Mouse (Mus musculus) gastrocnemius, adult 18-20 months (tissue): ENCODE data around the gene Tmem8b. TPM values are rescaled to one million over a fixed set of nuclear protein-coding genes. Genes with fewer than 3 reads are reported as not detected.

Experiments
- DNase-seq: peaks from one replicate; pipeline ENCODE4 v3.0.0; 2021; ENCODE audit warnings: low spot score
- total RNA-seq, 2 experiments: library from RNA; stranded (reverse); gene quantifications; 2 replicates each; pipeline ENCODE4 v1.2.3; 2021

Gene Tmem8b
- total RNA-seq, 2 experiments from 2014 or later, result 10.9 to 12.7 TPM

DNA sequence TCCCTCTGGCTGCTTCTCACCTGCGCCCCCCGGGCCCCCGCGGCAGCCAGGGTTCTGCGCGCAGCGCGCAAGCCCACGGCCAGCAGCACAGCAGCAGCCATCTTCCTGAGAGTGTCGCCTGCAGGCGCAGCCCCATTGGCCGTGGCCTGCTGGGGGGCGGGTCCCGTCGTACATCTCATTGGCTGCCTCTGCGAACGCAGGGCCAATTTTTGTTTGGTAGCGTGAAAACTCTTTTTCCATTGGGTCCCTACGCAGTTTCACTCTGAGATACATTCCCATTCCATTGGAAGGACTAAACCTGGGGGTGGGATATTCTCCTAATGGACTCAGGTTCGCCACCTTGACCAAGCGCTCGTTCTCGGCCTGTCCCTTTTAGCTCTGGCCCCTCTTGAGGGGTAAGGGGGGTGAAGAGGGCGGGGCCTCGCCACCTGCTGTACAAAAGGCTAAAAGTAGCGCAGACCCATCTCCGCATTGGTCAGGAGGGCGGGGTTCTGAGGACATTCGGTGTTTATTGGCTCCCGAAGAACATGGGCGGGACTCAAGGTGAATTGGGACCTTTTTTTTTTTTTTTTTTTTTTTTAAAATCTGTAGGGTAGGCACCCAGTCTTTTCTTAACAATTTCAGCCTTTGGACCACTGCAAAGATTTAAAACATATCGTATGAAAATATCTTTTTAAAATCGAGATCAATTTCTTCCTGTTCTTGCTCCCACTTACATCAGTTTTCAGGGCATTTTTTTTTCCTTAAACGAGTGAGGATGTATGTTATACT lies 12.2 kb upstream of the Tmem8b start, which contains the start of gene Hint2:
Hint2 (minus strand) TSS at position 128 of the 771 bp plus-strand sequence.
- peak; percentile 95 for DNase-seq

DNA sequence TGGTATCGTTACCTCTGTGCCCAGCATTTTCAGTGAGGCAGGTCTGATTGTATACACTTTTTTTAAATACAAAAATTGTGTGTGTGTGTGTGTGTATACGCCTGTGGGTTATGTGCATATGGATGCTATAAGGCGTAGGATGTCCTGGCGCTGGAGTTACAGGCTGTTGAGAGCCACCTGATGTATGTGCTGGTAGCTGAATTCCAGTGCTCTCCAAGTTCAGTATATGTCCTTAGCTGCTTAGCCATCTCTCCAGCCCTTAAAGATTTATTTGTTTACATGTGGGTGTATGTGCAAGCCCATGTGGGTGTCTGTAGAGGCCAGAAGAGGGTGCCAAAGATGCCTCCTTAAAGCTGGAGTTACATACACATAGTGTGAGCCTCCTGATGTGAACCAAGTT lies 11.6 kb upstream of the Tmem8b start:
- DNase-seq, result no peak

DNA sequence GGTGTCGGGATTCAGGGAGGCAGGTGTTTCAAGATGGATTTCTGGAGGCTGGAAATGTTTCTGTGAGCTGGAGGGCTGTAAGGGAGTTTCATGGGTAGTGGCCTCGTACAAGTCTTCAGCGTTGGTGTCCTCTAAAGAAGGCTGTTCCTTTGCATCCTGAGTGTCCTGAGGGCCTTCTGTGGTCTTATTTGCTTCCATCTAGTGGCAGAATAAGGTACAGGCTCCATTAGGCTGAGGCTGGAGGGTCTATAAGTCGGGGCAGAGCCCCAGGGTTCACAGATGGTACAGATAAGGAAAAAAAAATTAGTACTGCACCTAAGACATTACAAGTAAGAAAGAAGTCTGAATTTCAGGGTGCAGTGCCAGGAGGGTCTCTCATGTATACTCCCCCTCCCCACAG lies 2.4 kb upstream of the Tmem8b start:
- DNase-seq, result no peak

GRCm38 (mm10) chr4:43669428-43669794 lies 640 bp downstream of the Tmem8b start:
- peak; percentile 61 for DNase-seq

DNA sequence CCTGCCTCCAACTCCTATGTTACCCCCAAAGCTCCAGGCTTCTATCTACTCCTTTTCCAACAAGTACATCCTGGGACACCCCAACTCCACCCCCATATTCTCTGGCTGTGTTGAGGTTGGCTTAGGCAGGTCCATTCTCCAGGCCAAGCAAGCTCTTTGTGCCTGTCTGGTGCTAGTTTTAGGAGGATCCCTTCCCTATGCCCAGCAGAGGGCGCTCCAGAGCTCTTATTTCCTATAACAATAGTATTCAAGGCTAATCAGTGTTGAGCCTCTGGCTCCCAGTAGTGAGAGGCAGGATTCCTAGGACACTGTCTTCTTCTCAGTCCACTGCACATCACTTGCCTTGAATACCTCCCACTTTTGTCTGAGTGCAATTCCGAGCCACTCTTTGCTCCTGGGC lies 3.3 kb downstream of the Tmem8b start:
- peak; percentile 90 for DNase-seq

DNA sequence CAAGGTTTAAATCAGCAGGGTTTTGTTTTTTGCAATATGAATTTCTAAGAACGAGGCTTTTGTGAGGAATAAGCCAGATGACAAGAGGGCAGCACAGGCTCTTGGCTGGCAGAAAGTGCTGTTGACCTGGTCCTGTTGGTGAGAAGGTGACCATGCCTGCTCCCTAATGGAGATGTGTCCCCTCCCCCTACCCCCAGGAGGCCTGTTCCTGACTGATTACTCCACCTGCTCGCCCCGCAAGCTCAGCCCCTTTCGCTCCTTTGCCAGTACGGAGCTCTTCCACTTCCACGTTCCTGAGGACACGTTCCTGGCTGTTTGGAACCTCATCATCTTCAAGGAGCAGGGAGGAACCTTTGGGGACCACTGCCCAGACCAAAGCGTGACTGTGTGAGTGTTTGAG lies 4.9 kb downstream of the Tmem8b start:
- DNase-seq, result no peak

DNA sequence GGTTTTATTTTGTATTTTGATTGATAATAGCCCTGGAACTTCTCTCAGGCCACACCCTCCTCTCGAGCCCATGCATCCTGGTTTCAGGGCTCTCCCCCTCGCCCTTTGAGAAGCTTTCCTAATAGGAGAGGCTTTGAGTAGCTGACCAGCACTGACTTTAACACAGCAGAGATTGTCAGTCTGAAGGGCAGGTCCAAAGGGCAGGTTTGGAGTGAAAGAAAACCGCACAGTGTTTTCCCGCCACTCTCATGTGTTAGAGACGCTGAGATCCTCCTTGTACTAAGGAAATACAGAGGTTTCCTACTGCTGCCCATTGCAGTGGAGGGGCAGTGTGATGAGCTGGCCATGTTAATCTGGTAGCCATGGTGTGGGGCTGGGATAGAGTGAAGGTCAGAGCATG lies 6.2 kb downstream of the Tmem8b start:
- DNase-seq, result no peak

- DNase-seq, result no peak
Measured at GRCm38 (mm10) chr4:43675608-43676007, 6.8 kb downstream of the Tmem8b start.

DNA sequence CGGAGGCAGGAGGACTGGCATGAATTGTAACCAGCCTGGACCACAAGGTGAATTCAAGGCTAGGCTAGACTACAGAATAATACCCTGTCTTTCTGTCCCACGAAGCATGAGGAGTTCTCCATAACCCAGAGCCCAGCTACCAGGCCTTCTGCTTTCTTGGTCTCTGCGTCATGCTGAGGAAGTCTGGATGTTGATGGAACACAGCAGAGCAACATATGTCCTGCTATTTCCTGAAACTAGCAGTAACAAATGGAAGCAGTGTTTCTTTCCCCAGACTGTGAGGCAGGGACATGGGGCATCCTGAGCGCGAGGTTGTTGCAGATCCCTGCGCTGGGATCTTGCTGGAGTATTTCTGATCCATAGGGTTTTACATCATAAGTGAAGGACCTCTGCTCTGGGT lies 9.8 kb downstream of the Tmem8b start:
- no peak for DNase-seq

DNA sequence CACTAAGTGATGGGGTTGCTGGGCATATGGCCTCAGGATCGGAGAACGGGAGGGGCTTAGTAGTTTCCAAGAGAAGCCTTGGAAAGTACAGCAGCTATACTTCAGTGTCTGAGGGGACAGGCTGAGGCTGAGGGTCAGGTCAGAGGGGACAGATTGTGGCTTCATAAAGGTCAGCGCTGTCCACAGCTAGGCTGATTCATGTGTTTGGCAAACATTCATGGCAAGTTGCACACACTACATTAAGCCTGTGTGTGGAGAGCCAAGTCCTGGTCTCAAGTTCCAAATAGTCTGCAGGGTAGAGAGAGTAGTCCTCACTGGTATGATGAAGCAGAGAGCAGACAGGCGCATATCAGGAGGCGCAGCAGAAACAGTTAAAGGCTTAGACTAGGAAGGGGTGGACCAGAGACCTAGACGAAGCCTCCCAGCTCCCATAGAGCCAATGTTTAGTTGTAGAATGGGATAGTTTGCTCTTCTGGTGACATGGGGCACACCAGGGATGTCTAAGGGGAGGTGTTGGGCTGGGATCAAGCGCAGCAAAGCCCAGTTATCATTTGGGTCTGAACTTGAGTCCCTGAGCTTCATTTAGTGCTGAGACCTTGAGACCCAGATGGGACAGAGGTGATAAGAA lies 10.8 kb downstream of the Tmem8b start:
- DNase-seq, result peak; percentile 92

- DNase-seq, result no peak
Measured at GRCm38 (mm10) chr4:43690021-43690420, 21.2 kb downstream of the Tmem8b start.

DNA sequence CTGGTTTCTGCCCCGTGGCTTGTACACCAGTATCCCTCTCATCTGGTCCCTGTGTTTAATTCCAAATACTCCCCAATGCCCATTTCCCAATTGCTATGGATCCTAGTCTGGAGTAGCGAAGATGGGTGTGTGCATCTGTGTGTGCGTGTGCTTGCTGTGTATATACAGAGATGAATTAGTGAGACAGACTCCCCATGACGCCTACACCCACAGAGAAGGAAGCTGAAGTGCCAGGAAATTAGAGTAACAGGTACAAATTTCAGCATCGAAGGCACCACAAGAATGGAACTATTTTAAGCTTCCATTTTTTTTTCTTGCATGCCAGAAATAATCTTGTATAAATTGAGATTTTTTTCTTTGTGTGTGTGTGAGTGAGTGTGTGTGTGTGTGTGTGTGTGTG lies 22.3 kb downstream of the Tmem8b start:
- no peak for DNase-seq

GRCm38 (mm10) chr4:43693806-43694241 lies 25.1 kb downstream of the Tmem8b start:
- DNase-seq, result peak; percentile 33

DNA sequence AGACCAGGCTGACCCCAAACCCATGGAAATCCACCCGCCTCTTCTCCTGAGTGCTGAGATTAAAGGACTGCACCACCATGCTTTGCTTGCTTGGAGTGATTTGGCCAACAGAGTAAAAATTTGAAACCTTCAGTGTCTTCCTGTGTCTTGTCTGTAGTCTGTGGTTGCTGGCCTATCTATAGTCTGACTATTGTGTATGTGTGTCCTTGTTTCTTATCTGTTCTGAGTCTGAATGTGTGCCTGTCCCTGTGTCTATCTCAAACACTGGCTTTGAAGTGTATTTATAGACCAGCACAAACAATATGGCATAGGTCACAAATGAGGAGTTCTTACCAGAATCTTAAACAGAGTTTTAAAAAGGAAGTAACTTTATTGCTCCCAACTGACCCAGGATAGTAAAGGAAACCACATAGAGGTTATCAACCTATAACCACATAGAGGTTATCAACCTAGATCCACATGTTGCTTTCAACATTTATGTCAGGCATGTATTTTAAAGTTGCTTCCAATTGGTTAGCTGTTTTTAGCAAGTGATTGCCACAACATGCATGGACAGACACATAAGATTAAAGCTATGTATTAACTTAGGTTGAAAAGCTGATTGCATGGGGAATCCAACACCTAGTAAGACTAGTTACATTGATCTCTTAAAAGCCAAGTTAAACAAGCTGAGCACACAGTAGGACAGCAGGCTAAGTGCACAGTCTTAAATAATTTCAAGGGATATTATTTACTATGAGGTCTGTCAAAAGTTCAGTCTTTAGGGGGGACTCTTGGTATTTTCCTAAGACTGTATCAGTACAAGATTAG lies 25.9 kb downstream of the Tmem8b start:
- no peak for DNase-seq

- DNase-seq, result peak; percentile 58
Measured at GRCm38 (mm10) chr4:43695249-43695671, 26.5 kb downstream of the Tmem8b start.

- no peak for DNase-seq
Measured at GRCm38 (mm10) chr4:43696561-43696960, 27.8 kb downstream of the Tmem8b start.

- no peak for DNase-seq
Measured at GRCm38 (mm10) chr4:43700707-43701106, 31.9 kb downstream of the Tmem8b start, which contains the start of gene Olfr70. Gene Olfr70, minus strand, starts transcription at chr4:43700807.

GRCm38 (mm10) chr4:43703439-43703838 lies 34.7 kb downstream of the Tmem8b start:
- no peak for DNase-seq

- no peak for DNase-seq
Measured at GRCm38 (mm10) chr4:43703851-43704250, 35.1 kb downstream of the Tmem8b start.

DNA sequence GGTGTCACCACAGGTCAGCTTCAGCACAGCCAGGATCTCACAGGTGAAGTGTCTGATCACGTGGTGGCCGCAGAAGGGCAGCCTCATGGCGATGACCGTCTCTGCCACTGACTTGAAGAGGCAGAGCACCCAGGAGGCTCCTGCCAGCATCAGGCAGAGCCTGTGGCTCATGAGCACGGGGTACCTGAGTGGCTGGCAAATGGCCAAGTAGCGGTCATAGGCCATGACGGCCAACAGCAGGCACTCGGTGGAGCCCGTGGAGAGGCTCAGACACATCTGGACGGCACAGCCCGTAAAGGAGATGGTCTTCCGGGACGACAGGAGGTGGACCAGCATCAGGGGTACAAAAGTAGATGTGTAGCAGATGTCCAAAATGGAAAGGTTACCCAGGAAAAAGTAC lies 37.2 kb downstream of the Tmem8b start:
- no peak for DNase-seq

DNA sequence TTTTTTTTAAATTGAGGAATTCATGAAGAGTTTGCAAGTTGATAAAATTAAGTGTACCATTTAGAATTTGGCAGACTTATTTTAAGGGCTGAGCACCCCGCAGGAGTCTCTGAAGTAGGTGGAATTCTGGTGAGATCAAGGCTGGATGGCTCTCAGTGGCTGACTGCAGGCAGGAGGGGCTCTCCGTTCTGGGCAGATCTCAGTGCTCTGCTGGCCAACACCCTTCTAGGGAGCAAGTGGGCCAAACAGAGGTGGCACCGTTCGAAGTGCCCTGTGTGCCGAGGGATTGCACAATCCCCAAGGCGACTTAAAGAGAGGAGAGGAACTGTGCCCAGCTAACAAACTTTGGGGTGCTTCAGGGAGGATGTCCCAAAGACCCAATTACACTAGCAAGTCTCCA lies 41.1 kb downstream of the Tmem8b start, which contains the start of gene Olfr71:
Olfr71 (minus strand) TSS at position 387 of the 400 bp plus-strand sequence.
- no peak for DNase-seq

DNA sequence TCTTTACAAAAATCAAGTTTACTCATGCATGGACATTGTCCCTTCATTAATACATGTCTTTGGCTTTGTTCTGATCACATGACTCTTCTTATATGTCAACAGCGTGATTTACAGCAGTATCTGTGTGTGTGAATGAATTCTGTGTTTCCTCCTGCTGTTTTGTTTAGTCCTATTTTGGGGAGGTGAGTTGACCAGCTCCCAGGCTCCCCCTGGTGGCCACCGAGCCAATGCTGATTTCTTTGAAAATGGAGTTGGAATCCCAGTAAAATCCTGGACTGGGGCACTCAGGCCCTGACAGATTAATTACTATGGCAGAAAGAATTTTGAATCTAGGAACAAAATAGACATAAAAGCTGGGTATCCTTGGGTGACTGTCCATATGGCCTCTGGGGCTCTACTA lies 43.0 kb downstream of the Tmem8b start:
- peak; percentile 82 for DNase-seq
